Mouse (Mus musculus): ENCODE data around the gene Paxx. TPM values are rescaled to one million over a fixed set of nuclear protein-coding genes. Genes with fewer than 3 reads are reported as not detected.

Gene Paxx
- polyA plus RNA-seq, 1 experiment from 2014 or later: 67.4 TPM

DNA sequence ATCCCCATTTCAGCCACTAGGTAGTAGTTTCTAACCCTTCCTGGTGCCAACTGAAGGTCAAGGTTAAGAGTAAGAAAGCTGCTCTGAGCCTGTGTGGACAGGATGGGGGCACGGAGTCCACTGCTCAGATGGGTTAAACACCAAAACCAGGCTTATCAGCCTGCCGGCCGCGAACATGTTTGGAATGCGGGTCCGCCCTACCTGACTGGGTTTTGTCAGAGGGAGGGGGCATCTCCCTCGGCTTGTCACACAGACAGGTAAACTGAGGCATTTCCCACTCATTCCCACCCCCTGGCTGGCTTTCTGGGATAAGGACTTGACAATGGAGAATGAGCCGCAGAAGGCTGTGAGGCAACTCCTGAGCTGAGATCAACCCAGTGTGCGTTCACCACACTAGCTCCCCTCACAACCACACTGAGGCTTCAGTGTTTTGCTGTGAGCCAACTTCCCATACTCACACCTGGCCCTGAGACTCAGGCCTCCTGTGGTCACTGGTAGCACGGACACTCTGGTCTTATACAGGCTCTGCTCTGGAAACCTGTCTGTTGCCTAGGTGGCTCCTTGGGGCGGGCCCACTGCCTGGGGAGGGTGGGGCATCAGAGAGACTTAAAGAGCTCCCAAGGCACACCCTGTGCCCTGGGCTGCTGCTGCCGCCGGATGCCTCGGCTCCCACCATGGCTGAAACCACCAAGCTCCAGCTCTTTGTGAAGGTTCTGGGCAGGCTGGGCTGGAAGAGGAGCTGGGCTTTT, 4.5 kb downstream of the Paxx start, which contains the start of gene Clic3:
Gene Clic3, plus strand, starts transcription at position 634 of the 749 bp plus-strand sequence.
- 32% methylated on average over 14 of the region's 14 CpGs for WGBS
- DNase-seq (ENCODE audit: low spot score): peak; percentile 91
- peak; percentile 63 for ATAC-seq
- no peaks in the 10 kb centered on the region for H3K36me3 ChIP-seq (ENCODE audit: insufficient read depth, low read length)
- H3K4me3 ChIP-seq (ENCODE audit: low read depth, low read length): peak within 1 kb of the TSS; percentile 34
- peaks cover 8% of the 10 kb centered on the region; the same call in 1 of the 2 replicates for H3K4me1 ChIP-seq (ENCODE audit: insufficient read depth, low read depth, low read length)
- no peaks in the 10 kb centered on the region for H3K27me3 ChIP-seq (replicated peaks; ENCODE audit: insufficient read depth, low read length)
- H3K9ac ChIP-seq (replicated peaks; ENCODE audit: low read depth): peak within 1 kb of the TSS; percentile 63
- H3K4me2 ChIP-seq (replicated peaks; ENCODE audit: low read depth, low read length): peak within 1 kb of the TSS; percentile 54
- peak within 1 kb of the TSS; percentile 96 for H3K27ac ChIP-seq (ENCODE audit: low read length)
- TF ChIP-seq EP300 (IDR thresholded peaks at IDR 0.05) (0 out of 2 replicates have a peak, but pooled peaks have one; percentile 33), CTCF (IDR thresholded peaks at IDR 0.05) (peak; percentile 26; the same call in 1 of the 2 replicates)
- no peaks in the 10 kb centered on the region for H3K9me3 ChIP-seq (ENCODE audit: low read length)

DNA sequence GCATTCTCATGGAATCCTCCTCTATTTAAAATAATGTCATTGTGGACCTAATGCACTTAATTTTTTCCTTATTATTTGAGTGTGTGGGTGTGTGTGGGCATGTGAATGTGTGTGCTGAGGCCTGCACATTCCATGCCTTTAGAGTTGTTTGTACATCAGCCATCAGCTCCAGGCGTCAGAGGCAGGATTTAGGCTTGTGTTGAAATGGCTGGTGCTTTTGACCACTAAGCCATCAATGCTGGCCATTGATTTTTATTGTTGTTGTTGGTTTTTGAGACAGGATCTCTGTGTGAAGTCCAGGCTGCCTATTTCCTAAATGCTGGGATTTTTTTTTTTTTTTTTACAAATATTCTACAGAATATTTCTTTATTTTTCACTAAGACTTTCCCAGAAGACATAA, 7.9 kb downstream of the Paxx start:
- H3K36me3 ChIP-seq (ENCODE audit: insufficient read depth, low read length): no peaks in the 10 kb centered on the region
- no peak for DNase-seq (ENCODE audit: low spot score)
- no peak for ATAC-seq
- WGBS: 19% methylated on average over 1 of the region's 1 CpGs
- H3K4me2 ChIP-seq (replicated peaks; ENCODE audit: low read depth, low read length): no peak overlapping the region
- no peak overlapping the region for H3K4me3 ChIP-seq (ENCODE audit: low read depth, low read length)
- H3K9ac ChIP-seq (replicated peaks; ENCODE audit: low read depth): no peak overlapping the region
- H3K9me3 ChIP-seq (ENCODE audit: low read length): no peaks in the 10 kb centered on the region
- H3K4me1 ChIP-seq (ENCODE audit: insufficient read depth, low read depth, low read length): no peaks in the 10 kb centered on the region
- H3K27ac ChIP-seq (ENCODE audit: low read length): no peak overlapping the region
- TF ChIP-seq CTCF (IDR thresholded peaks at IDR 0.05) (no peak), EP300 (IDR thresholded peaks at IDR 0.05) (no peak)
- no peaks in the 10 kb centered on the region for H3K27me3 ChIP-seq (replicated peaks; ENCODE audit: insufficient read depth, low read length)

DNA sequence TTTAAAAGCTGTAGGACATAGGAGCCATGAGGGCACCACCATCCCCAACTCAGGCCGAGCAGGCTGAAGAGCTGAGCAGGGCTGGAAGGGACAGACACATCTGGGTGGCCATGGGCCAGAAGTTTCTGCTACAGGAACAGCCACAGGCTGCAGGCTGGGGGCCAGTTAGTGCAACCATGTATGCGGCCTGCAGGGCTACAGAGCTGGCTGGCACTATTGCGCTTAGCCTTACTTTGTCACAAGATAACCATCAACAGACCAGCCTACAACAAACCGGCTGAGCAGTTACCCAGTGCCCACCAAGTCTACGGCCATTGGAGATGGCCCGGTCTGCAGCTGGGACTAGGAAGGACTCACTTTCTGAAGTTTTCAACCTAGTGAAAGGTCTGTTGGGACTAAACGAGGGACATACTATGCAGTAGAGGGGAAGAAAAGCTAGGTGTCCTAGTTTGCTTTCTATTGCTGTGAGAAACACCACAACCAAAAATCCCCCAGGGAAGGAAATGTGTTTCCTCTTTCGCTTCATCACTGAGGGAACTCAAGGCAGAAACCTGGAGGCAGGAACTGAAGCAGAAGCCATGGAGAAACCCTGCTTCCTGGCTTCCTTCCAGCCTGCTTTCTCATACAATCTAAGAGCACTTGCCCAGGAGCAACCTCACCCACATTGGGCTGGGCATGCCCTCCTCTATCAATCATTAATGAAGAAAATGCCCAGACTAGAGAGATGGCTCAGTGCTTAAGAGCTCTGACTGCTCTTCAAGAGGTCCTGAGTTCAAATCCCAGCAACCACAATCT, 9.8 kb downstream of the Paxx start:
- H3K9me3 ChIP-seq (ENCODE audit: low read length): no peaks in the 10 kb centered on the region
- no peak overlapping the region for H3K27ac ChIP-seq (ENCODE audit: low read length)
- no peaks in the 10 kb centered on the region for H3K27me3 ChIP-seq (replicated peaks; ENCODE audit: insufficient read depth, low read length)
- 72% methylated on average over 8 of the region's 8 CpGs for WGBS
- TF ChIP-seq EP300 (IDR thresholded peaks at IDR 0.05): no peak
- TF ChIP-seq CTCF (IDR thresholded peaks at IDR 0.05): no peak
- H3K9ac ChIP-seq (replicated peaks; ENCODE audit: low read depth): no peak overlapping the region
- H3K4me3 ChIP-seq (ENCODE audit: low read depth, low read length): no peak overlapping the region
- H3K4me2 ChIP-seq (replicated peaks; ENCODE audit: low read depth, low read length): no peak overlapping the region
- no peaks in the 10 kb centered on the region for H3K4me1 ChIP-seq (ENCODE audit: insufficient read depth, low read depth, low read length)
- ATAC-seq (no peak), DNase-seq (ENCODE audit: low spot score) (no peak)
- H3K36me3 ChIP-seq (ENCODE audit: insufficient read depth, low read length): no peaks in the 10 kb centered on the region

DNA sequence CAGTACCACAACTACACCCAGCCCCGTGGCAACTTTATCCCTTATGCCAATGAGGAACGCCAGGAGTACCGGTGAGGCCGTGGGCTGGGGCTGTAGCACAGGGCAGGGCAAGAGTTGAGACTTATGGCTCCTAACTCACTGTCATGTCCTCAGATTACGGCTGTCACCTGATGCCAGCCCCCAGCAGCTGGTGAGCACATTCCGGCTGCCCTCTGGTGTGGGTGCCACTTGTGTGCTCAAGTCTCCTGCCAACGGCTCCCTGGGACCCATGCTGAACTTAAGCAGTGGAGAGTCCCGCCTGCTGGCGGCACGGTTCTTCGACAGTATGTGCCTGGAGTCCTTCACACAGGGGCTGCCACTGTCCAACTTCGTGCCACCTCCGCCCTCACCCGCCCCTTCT, 18.2 kb downstream of the Paxx start:
- H3K27ac ChIP-seq (ENCODE audit: low read length): no peak overlapping the region
- WGBS: 83% methylated on average over 14 of the region's 14 CpGs
- no peak overlapping the region for H3K4me2 ChIP-seq (replicated peaks; ENCODE audit: low read depth, low read length)
- H3K4me1 ChIP-seq (ENCODE audit: insufficient read depth, low read depth, low read length): no peaks in the 10 kb centered on the region
- H3K4me3 ChIP-seq (ENCODE audit: low read depth, low read length): no peak overlapping the region
- no peak for TF ChIP-seq EP300 (IDR thresholded peaks at IDR 0.05)
- DNase-seq (ENCODE audit: low spot score) (no peak), ATAC-seq (no peak)
- H3K36me3 ChIP-seq (ENCODE audit: insufficient read depth, low read length): no peaks in the 10 kb centered on the region; the same call in 1 of the 2 replicates
- no peaks in the 10 kb centered on the region for H3K27me3 ChIP-seq (replicated peaks; ENCODE audit: insufficient read depth, low read length)
- no peaks in the 10 kb centered on the region for H3K9me3 ChIP-seq (ENCODE audit: low read length)
- H3K9ac ChIP-seq (replicated peaks; ENCODE audit: low read depth): no peak overlapping the region

DNA sequence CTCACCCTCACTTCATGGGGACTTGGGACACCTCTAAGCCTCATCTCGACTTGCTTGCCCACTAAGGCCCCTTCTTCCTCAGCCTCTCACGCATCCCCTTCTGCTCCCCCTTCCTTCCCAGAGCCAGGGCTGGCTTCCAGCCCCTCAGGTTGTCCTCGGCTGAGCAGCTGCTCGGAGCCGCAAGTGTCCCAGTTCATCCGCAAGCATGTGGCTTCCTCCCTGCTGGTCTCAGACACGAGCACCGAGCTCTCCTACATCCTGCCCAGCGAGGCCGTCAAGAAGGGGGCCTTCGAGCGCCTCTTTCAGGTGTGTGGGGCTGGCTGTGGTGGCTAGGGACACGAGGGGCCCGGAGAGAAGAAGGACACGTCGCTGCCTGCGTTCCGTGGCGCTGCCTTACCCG, 19.8 kb downstream of the Paxx start:
- Histone ChIP-seq H3K36me3 (ENCODE audit: insufficient read depth, low read length) (no peaks in the 10 kb centered on the region; the same call in 1 of the 2 replicates), H3K27me3 (replicated peaks; ENCODE audit: insufficient read depth, low read length) (no peaks in the 10 kb centered on the region)
- WGBS: 80% methylated on average over 20 of the region's 20 CpGs

DNA sequence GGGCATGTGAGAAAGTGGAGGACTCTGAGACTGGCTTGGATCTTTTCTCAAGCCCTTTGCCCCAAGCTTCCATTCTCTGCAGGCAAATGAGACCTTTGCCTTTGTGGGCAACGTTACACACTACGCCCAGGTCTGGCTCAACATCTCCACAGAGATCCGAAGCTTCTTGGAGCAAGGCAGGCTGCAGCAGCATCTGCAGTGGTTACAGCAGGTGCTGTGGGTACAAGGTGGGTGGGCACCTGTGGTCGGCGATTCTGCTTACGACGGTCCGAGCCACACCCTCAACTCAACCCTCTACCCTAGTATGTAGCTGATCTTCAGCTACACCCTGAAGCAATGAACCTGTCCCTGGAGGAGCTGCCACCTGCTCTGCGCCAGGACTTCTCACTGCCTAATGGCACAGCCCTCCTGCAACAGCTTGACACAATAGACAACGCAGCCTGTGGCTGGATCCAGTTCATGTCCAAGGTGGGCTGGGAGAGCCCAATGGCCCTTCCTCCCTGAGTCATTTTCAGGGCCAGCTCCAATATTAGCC, 24.5 kb downstream of the Paxx start:
- ATAC-seq: no peak

More for the DNA sequence above, 19.8 kb downstream of the Paxx start:
- no peak overlapping the region for H3K9ac ChIP-seq (replicated peaks; ENCODE audit: low read depth)
- no peak overlapping the region for H3K4me2 ChIP-seq (replicated peaks; ENCODE audit: low read depth, low read length)
- ATAC-seq (no peak), DNase-seq (ENCODE audit: low spot score) (no peak)
- H3K9me3 ChIP-seq (ENCODE audit: low read length): no peaks in the 10 kb centered on the region
- H3K4me3 ChIP-seq (ENCODE audit: low read depth, low read length): no peak overlapping the region
- H3K4me1 ChIP-seq (ENCODE audit: insufficient read depth, low read depth, low read length): no peaks in the 10 kb centered on the region
- no peak for TF ChIP-seq EP300 (IDR thresholded peaks at IDR 0.05)
- no peak for TF ChIP-seq CTCF (IDR thresholded peaks at IDR 0.05)
- no peak overlapping the region for H3K27ac ChIP-seq (ENCODE audit: low read length)

More for the DNA sequence above, 24.5 kb downstream of the Paxx start:
- H3K9me3 ChIP-seq (ENCODE audit: low read length): no peaks in the 10 kb centered on the region
- TF ChIP-seq EP300 (IDR thresholded peaks at IDR 0.05) (no peak), CTCF (IDR thresholded peaks at IDR 0.05) (no peak)
- no peak overlapping the region for H3K4me3 ChIP-seq (ENCODE audit: low read depth, low read length)
- no peak overlapping the region for H3K27ac ChIP-seq (ENCODE audit: low read length)
- no peak for DNase-seq (ENCODE audit: low spot score)
- no peaks in the 10 kb centered on the region; the same call in 1 of the 2 replicates for H3K36me3 ChIP-seq (ENCODE audit: insufficient read depth, low read length)
- WGBS: 89% methylated on average over 10 of the region's 10 CpGs
- H3K4me1 ChIP-seq (ENCODE audit: insufficient read depth, low read depth, low read length): no peaks in the 10 kb centered on the region
- H3K9ac ChIP-seq (replicated peaks; ENCODE audit: low read depth): no peak overlapping the region
- H3K4me2 ChIP-seq (replicated peaks; ENCODE audit: low read depth, low read length): no peak overlapping the region
- no peaks in the 10 kb centered on the region for H3K27me3 ChIP-seq (replicated peaks; ENCODE audit: insufficient read depth, low read length)

All from lung, postnatal 0 days (tissue).